Mouse (Mus musculus): Measurements from ENCODE around the gene Ncf1.

Ncf1 gene

GRCm38 (mm10) chr5:134243661-134244436, 14.4 kb upstream of the Ncf1 start:
- no peak for DNase-seq (ENCODE audit: low spot score in 2 of 2)

GRCm38 (mm10) chr5:134241831-134242230, 12.4 kb upstream of the Ncf1 start:
- DNase-seq (ENCODE audit: low spot score in 2 of 2), result no peak

- no peak for DNase-seq (ENCODE audit: low spot score in 2 of 2)
Observed at GRCm38 (mm10) chr5:134237936-134238760, 8.7 kb upstream of the Ncf1 start.

- no peak for DNase-seq (ENCODE audit: low spot score in 2 of 2)
Observed at GRCm38 (mm10) chr5:134237508-134237907, 8.1 kb upstream of the Ncf1 start.

- no peak for DNase-seq (ENCODE audit: low spot score in 2 of 2)
Observed at GRCm38 (mm10) chr5:134236796-134237195, 7.4 kb upstream of the Ncf1 start.

GRCm38 (mm10) chr5:134236241-134236640, 6.8 kb upstream of the Ncf1 start:
- DNase-seq (ENCODE audit: low spot score in 2 of 2), result no peak

GRCm38 (mm10) chr5:134235111-134235510, 5.7 kb upstream of the Ncf1 start:
- DNase-seq (ENCODE audit: low spot score in 2 of 2), result no peak

GRCm38 (mm10) chr5:134234205-134234604, 4.8 kb upstream of the Ncf1 start:
- no peak for DNase-seq (ENCODE audit: low spot score in 2 of 2)

GRCm38 (mm10) chr5:134233244-134233651, 3.8 kb upstream of the Ncf1 start:
- DNase-seq (ENCODE audit: low spot score in 2 of 2), result no peak

GRCm38 (mm10) chr5:134232568-134232967, 3.1 kb upstream of the Ncf1 start:
- DNase-seq (ENCODE audit: low spot score in 2 of 2), result peak in 1 of 2 experiments; percentile 58

- peak in 1 of 2 experiments; percentile 42 for DNase-seq (ENCODE audit: low spot score in 2 of 2)
Observed at GRCm38 (mm10) chr5:134232111-134232510, 2.7 kb upstream of the Ncf1 start.

- DNase-seq (ENCODE audit: low spot score in 2 of 2), result peak in 1 of 2 experiments; percentile 31
Observed at GRCm38 (mm10) chr5:134231376-134231775, 2.0 kb upstream of the Ncf1 start.

- DNase-seq (ENCODE audit: low spot score in 2 of 2), result no peak
Observed at GRCm38 (mm10) chr5:134228249-134228638, 1.2 kb downstream of the Ncf1 start.

- no peak for DNase-seq (ENCODE audit: low spot score in 2 of 2)
Observed at GRCm38 (mm10) chr5:134227574-134228248, 1.7 kb downstream of the Ncf1 start.

GRCm38 (mm10) chr5:134226946-134227345, 2.5 kb downstream of the Ncf1 start:
- DNase-seq (ENCODE audit: low spot score in 2 of 2), result no peak

- no peak for DNase-seq (ENCODE audit: low spot score in 2 of 2)
Observed at GRCm38 (mm10) chr5:134225110-134225901, 4.1 kb downstream of the Ncf1 start.

- DNase-seq (ENCODE audit: low spot score in 2 of 2), result no peak
Observed at GRCm38 (mm10) chr5:134221708-134222150, 7.7 kb downstream of the Ncf1 start.

- no peak for DNase-seq (ENCODE audit: low spot score in 2 of 2)
Observed at GRCm38 (mm10) chr5:134221278-134221677, 8.1 kb downstream of the Ncf1 start.

GRCm38 (mm10) chr5:134217900-134218299, 11.5 kb downstream of the Ncf1 start:
- no peak for DNase-seq (ENCODE audit: low spot score in 2 of 2)

GRCm38 (mm10) chr5:134214021-134214806, 15.2 kb downstream of the Ncf1 start:
- DNase-seq (ENCODE audit: low spot score in 2 of 2), result no peak

Data from urinary bladder, postnatal 36 days (tissue).